Mouse (Mus musculus): ENCODE measurements around the gene Lsamp. TPM values are rescaled to one million over a fixed set of nuclear protein-coding genes. Genes with fewer than 3 reads are reported as not detected.

The Lsamp gene
- total RNA-seq (2021), result under 1 TPM; 0.38 to 0.53 TPM
- long read RNA-seq, experiment 1, result 0 reads
- long read RNA-seq, experiment 2, result 0 reads

GRCm38 (mm10) chr16:39984205-39984634 is at the start of gene Lsamp:
TSS of gene Lsamp (plus strand) at chr16:39984361.
- intact Hi-C loops (cut with DNase I), result no loop called here
- TF ChIP-seq CTCF (IDR thresholded peaks at IDR 0.05), result peak; percentile 41
- DNase-seq, result peak; percentile 24
- Histone ChIP-seq H3K27ac (no peak within 1 kb of the TSS), H3K4me3 (peak within 1 kb of the TSS; percentile 61)

DNA sequence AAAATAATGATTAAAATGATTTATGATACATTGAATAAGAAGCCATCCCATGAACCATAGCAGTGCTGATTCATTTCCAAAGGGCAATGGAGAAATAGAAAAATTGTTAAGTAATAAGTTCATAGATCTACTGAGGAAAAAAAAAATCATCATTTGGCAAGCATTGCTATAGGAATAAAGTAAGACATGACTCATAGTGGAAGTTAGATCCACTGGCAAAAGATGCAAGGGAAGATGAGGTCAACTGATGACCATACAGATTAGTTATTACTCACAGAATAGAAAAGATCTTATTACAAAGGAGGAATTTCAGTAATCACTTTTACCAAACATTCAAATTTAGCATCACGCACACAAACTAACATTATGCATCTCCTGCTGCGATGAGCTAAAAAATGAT is 26.5 kb upstream of the Lsamp start:
- H3K27ac ChIP-seq, result no peak overlapping the region
- intact Hi-C loops (cut with DNase I), result no loop called here
- TF ChIP-seq CTCF (IDR thresholded peaks at IDR 0.05), result no peak
- no peak for DNase-seq
- no peak overlapping the region for H3K4me3 ChIP-seq

DNA sequence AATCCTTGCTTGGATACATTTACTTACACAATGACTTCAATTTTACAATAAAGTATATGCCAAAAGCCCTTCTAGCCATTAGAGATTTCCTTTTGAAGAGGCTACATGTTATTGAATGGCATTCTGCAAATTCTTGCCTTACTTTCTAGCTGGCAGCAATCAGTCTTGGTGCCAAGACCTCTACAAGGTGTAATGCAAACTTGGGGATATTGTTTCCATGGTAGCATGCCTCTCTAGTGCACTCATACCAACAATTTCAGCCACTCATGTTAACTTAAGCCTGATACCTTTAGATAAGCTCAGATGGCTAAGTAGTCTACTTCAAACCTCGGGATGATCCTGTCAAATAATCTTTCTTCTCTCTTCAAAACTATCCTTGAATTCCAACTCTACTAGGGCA is 11.4 kb upstream of the Lsamp start:
- intact Hi-C loops (cut with DNase I), result no loop called here
- no peak for TF ChIP-seq CTCF (IDR thresholded peaks at IDR 0.05)
- no peak overlapping the region for H3K4me3 ChIP-seq
- DNase-seq, result no peak
- no peak overlapping the region for H3K27ac ChIP-seq

- no peak overlapping the region for H3K27ac ChIP-seq
- intact Hi-C loops (cut with DNase I), result no loop called here
- DNase-seq, result peak; percentile 14
- peak overlapping the region; percentile 61 for H3K4me3 ChIP-seq
- TF ChIP-seq CTCF (IDR thresholded peaks at IDR 0.05), result no peak
Observed at GRCm38 (mm10) chr16:39984635-39985291, 602 bp downstream of the Lsamp start.

DNA sequence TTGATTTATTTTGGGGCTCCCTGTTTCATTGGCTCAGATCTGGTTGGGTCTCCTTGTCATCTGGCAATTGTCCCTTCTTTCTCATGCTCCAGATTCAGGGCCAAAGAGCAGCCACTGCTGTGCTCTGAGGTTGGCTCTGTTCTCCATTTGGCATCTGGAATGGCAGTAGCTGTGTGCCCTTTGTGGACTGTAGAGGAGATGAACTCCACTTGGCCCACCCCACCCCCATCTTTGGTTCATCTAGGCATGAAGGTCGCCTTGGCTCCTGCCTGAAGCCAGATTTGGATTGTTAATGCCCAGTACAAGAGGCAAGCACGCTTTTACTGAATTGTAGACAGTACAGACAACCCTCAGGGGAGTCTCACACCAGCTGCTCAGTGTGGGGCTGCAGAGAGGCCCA is 4.3 kb downstream of the Lsamp start:
- H3K4me3 ChIP-seq, result no peak overlapping the region
- DNase-seq, result no peak
- H3K27ac ChIP-seq, result no peak overlapping the region
- TF ChIP-seq CTCF (IDR thresholded peaks at IDR 0.05), result no peak
- intact Hi-C loops (cut with DNase I), result no loop called here

DNA sequence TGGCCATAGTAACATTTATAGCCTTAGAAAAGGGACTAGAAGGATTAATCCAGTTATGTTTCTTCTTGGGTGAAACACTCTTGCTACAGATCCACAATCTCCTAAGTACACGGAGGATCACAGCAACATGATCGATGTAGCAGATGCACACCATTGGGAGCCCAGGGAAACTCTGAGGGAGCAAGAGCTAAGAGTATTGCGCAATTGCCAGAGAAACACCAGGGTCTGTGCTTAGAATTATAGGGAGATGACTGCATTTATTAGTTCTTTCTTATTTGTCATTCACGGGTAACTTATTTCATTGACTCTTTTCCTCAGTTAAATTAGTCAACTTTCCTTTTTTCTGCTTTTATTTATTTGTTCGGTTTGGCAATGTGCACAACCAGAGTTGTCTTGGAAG is 10.7 kb downstream of the Lsamp start:
- H3K4me3 ChIP-seq, result no peak overlapping the region
- DNase-seq, result no peak
- intact Hi-C loops (cut with DNase I), result no loop called here
- no peak for TF ChIP-seq CTCF (IDR thresholded peaks at IDR 0.05)
- H3K27ac ChIP-seq, result no peak overlapping the region

DNA sequence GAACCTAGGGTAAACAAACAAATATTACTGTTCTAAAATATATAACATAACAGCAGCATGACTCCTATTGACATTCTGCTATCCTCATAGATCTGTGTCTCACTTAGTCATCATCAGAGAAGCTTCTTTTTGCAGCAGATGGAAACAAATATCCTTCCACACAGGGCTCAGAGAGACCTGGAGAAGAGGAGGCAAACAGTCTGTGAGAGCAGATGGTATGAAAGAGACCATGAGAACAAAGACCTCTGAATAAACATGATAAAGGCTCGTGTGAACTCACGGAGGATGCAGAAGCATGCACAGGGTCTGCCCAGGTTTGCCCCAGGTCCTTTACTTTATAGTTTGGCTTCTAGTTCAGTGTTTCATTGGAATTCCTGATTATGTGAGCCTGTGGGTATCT is 24.6 kb downstream of the Lsamp start:
- TF ChIP-seq CTCF (IDR thresholded peaks at IDR 0.05), result no peak
- intact Hi-C loops (cut with DNase I), result no loop called here
- Histone ChIP-seq H3K27ac (no peak overlapping the region), H3K4me3 (no peak overlapping the region)
- DNase-seq, result no peak

DNA sequence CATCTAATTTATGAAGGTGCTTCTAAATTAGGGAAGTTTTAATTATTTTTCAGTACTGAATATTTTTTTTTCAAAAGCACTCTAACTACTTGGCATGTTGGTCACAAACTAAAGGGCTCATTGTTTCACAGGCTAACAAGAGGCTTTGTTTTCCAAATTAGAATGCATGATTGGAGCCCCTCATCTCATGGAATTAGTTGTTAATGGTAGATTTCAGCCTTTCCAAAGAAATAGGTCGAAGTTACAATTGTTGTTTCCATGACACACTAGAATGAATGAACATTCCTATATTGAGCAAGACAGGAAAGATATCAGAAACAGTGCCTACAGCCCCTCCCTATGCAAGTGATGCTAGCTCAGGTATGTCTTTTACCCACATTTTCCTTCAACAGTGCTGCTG is 26.9 kb downstream of the Lsamp start:
- intact Hi-C loops (cut with DNase I), result no loop called here
- Histone ChIP-seq H3K27ac (no peak overlapping the region), H3K4me3 (no peak overlapping the region)
- DNase-seq, result no peak
- TF ChIP-seq CTCF (IDR thresholded peaks at IDR 0.05), result no peak

DNA sequence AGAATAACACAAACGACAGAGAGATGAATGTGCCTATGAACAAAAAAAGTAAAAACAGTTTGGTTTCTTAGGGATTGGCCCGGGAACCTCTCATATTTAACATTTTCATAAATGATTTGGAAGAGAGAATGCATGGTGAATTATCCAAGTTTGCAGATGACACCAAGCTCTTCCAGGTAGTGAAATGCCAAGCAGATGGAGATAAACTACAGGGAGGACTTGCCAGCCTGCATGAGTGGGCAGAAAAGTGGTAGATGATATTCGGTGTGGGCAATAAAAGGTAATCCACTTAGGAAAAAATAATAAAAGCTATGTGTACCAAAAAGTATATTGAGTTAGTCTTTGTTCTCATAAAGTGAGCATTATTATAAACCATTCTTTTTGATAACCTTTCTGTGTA is 38.5 kb downstream of the Lsamp start:
- no peak for DNase-seq
- no peak overlapping the region for H3K27ac ChIP-seq
- no peak for TF ChIP-seq CTCF (IDR thresholded peaks at IDR 0.05)
- intact Hi-C loops (cut with DNase I), result no loop called here
- no peak overlapping the region for H3K4me3 ChIP-seq

- H3K4me3 ChIP-seq, result no peak overlapping the region
- no peak for TF ChIP-seq CTCF (IDR thresholded peaks at IDR 0.05)
- intact Hi-C loops (cut with DNase I), result no loop called here
- no peak for DNase-seq
- no peak overlapping the region for H3K27ac ChIP-seq
Observed at GRCm38 (mm10) chr16:40036719-40037118, 52.6 kb downstream of the Lsamp start.

- no peak for DNase-seq
- no peak overlapping the region for H3K27ac ChIP-seq
- TF ChIP-seq CTCF (IDR thresholded peaks at IDR 0.05), result no peak
- intact Hi-C loops (cut with DNase I), result no loop called here
- no peak overlapping the region for H3K4me3 ChIP-seq
Observed at GRCm38 (mm10) chr16:40059546-40059945, 75.4 kb downstream of the Lsamp start.

DNA sequence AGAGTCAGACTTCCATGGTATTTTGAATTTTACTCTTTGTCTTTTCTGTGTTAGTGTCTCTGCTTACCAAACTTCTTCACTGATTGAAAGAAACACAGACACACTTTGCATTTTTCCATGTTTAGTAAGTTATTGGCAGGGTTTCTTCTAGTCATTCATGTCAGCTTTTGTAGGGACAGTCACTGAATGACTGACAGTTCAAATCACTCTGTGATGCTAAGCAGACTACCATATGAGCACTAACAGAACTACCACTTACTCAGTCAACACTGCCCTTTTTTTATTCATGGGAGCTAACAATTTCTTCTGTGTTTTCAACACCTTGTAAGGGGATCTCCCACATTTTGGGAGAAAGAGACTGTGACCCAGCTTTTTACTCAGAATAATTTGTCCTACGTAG is 75.8 kb downstream of the Lsamp start:
- no peak overlapping the region for H3K4me3 ChIP-seq
- intact Hi-C loops (cut with DNase I), result no loop called here
- no peak for DNase-seq
- H3K27ac ChIP-seq, result no peak overlapping the region
- no peak for TF ChIP-seq CTCF (IDR thresholded peaks at IDR 0.05)

GRCm38 (mm10) chr16:40060491-40060890 is 76.3 kb downstream of the Lsamp start:
- intact Hi-C loops (cut with DNase I), result no loop called here
- no peak for DNase-seq
- Histone ChIP-seq H3K4me3 (no peak overlapping the region), H3K27ac (no peak overlapping the region)
- TF ChIP-seq CTCF (IDR thresholded peaks at IDR 0.05), result no peak

GRCm38 (mm10) chr16:40075556-40075955 is 91.4 kb downstream of the Lsamp start:
- intact Hi-C loops (cut with DNase I), result no loop called here
- no peak for DNase-seq
- H3K27ac ChIP-seq, result no peak overlapping the region
- no peak overlapping the region for H3K4me3 ChIP-seq
- no peak for TF ChIP-seq CTCF (IDR thresholded peaks at IDR 0.05)
